ENCODE assay signal across 8 mouse cellular contexts in the genomic region with DNA sequence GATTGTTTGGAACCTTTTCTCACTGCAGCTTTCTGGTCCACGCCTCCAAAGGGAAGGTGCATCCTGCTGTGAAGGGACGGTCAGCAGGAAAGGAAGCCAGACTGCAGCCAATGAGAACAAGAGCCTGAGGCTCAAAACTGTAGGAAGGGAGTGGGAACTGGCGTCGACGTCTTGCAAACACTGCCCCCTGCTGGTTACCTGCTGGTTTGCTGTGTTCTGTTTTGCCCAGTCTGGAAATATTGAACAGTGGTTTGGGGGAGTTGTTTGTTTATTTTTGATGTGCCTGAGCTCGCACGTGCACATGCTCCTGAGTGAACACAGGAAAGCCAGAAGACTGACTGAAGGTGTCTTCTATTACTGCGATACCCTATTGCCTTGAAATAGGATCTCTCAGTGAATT. TPM values are rescaled to one million over a fixed set of nuclear protein-coding genes. Genes with fewer than 3 reads are reported as not detected.
DNase-seq lines count a peak whose midpoint lies in the region; ATAC-seq lines count a peak whose summit lies in the region.
"Had no signal": no experiment of that assay in that cellular context is flagged by ENCODE, and none has a peak within 500 bp of the region (broad histone marks: within the 10 kb centered on the region; RNA-seq: fewer than 3 reads in every experiment).

No protein-coding gene starts in this region.

- ATAC-seq in intestine, embryonic 16.5 days: 0 out of 2 replicates have a peak, but pooled peaks have one; percentile 50
- ATAC-seq in midbrain, embryonic 14.5 days (ENCODE audit: low FRiP score, low TSS enrichment): peak; percentile 57; the same call in 1 of the 2 replicates

- 7% methylated on average over 8 of the region's 8 CpGs for WGBS in intestine, embryonic 16.5 days
- WGBS in midbrain, embryonic 14.5 days: 9% methylated on average over 8 of the region's 8 CpGs

- intact Hi-C loops in left cerebral cortex, postnatal 25 days (cut with DNase I): loop anchor here (1.0 to 10.0 kb wide), 3 partner anchors 128 to 227 kb away; no protein-coding TSS in a partner anchor

- no peaks in the 10 kb centered on the region for H3K36me3 ChIP-seq in intestine, embryonic 16.5 days (ENCODE audit: control insufficient read depth, insufficient read depth, low read length)
- H3K36me3 ChIP-seq in midbrain, embryonic 14.5 days (ENCODE audit: control insufficient read depth, insufficient read depth, low read length): no peaks in the 10 kb centered on the region

- H3K27ac ChIP-seq in intestine, embryonic 16.5 days (ENCODE audit: low read length): no peak overlapping the region
- H3K27ac ChIP-seq in midbrain, embryonic 14.5 days (replicated peaks; ENCODE audit: low read depth, low read length): no peak overlapping the region

- no peaks in the 10 kb centered on the region for H3K27me3 ChIP-seq in intestine, embryonic 16.5 days (replicated peaks; ENCODE audit: control insufficient read depth, insufficient read depth, low read length)
- no peaks in the 10 kb centered on the region for H3K27me3 ChIP-seq in midbrain, embryonic 14.5 days (ENCODE audit: control insufficient read depth, insufficient read depth, low read length)

- peak; percentile 91 for DNase-seq in R1 (ENCODE audit: low read depth, low spot score)
- peak; percentile 59 for DNase-seq in cerebellum, adult 9-11 months
- DNase-seq in frontal cortex, postnatal 36 days (ENCODE audit: low spot score in 2 of 2): peak; percentile 76 to 80
- DNase-seq in left cerebral cortex, postnatal 25 days (ENCODE audit: low spot score in 2 of 2): peak; percentile 78 to 82
- DNase-seq in midbrain, embryonic 14.5 days: peak; percentile 89
- peak; percentile 68 to 86 for DNase-seq in spleen, adult 18-20 months

- no peak overlapping the region for H3K9ac ChIP-seq in intestine, embryonic 16.5 days (ENCODE audit: low read depth, low read length)
- no peak overlapping the region for H3K9ac ChIP-seq in midbrain, embryonic 14.5 days (replicated peaks; ENCODE audit: low read length)

- no peaks in the 10 kb centered on the region for H3K9me3 ChIP-seq in intestine, embryonic 16.5 days (ENCODE audit: control insufficient read depth, low read length)
- no peaks in the 10 kb centered on the region for H3K9me3 ChIP-seq in midbrain, embryonic 14.5 days (ENCODE audit: control insufficient read depth, low read length)

- no peak overlapping the region for H3K4me2 ChIP-seq in intestine, embryonic 16.5 days (ENCODE audit: low read depth, low read length)
- no peak overlapping the region for H3K4me2 ChIP-seq in midbrain, embryonic 14.5 days (ENCODE audit: low read length)

- H3K4me1 ChIP-seq in intestine, embryonic 16.5 days (ENCODE audit: control insufficient read depth, insufficient read depth, low read length): peaks cover 8% of the 10 kb centered on the region; the same call in 1 of the 2 replicates
- H3K4me1 ChIP-seq in midbrain, embryonic 14.5 days (ENCODE audit: control insufficient read depth, insufficient read depth, low read length): no peaks in the 10 kb centered on the region

- H3K4me3 ChIP-seq in intestine, embryonic 16.5 days (ENCODE audit: low read length): no peak overlapping the region
- no peak overlapping the region for H3K4me3 ChIP-seq in midbrain, embryonic 14.5 days (replicated peaks; ENCODE audit: low read depth, low read length)
- H3K4me3 ChIP-seq: myocyte had no signal

RNA-seq across cellular contexts. Expression of gene Gimap3, which starts 1.4 kb away (rescaled TPM):
- 0.37 and 0.43 TPM in 2 replicates for polyA plus RNA-seq in intestine, embryonic 16.5 days (2015; fragmentation: Nextera tagmentation; extraction: Ambion mirVana)
- total RNA-seq in left cerebral cortex, postnatal 25 days (2021): not detected
- polyA plus RNA-seq in midbrain, embryonic 14.5 days (2014; fragmentation: Nextera tagmentation; extraction: Ambion mirVana): not detected in 2 replicates
- polyA plus RNA-seq: myocyte had no signal

RNA-seq across cellular contexts. Expression of gene Gimap5, which starts 26.0 kb away (rescaled TPM):
- 9.7 and 13.8 TPM in 2 replicates for polyA plus RNA-seq in intestine, embryonic 16.5 days (2015; fragmentation: Nextera tagmentation; extraction: Ambion mirVana)
- total RNA-seq in left cerebral cortex, postnatal 25 days (2021): 1 to 10 TPM; 1.1 to 2.0 TPM
- polyA plus RNA-seq in midbrain, embryonic 14.5 days (2014; fragmentation: Nextera tagmentation; extraction: Ambion mirVana): 0.71 and 0.78 TPM in 2 replicates
- polyA plus RNA-seq: myocyte had no signal

RNA-seq across cellular contexts. Expression of gene Gimap1, which starts 33.2 kb away (rescaled TPM):
- polyA plus RNA-seq in intestine, embryonic 16.5 days (2015; fragmentation: Nextera tagmentation; extraction: Ambion mirVana): 36.2 and 39.1 TPM in 2 replicates
- total RNA-seq in left cerebral cortex, postnatal 25 days (2021): 1 to 10 TPM; 2.0 to 2.8 TPM
- polyA plus RNA-seq in midbrain, embryonic 14.5 days (2014; fragmentation: Nextera tagmentation; extraction: Ambion mirVana): 2.8 and 5.2 TPM in 2 replicates
- polyA plus RNA-seq: myocyte had no signal

RNA-seq across cellular contexts. Expression of gene Gimap7, which starts 53.6 kb away (rescaled TPM):
- polyA plus RNA-seq in intestine, embryonic 16.5 days (2015; fragmentation: Nextera tagmentation; extraction: Ambion mirVana): 0.28 and 0.34 TPM in 2 replicates
- total RNA-seq in left cerebral cortex, postnatal 25 days (2021): not detected
- polyA plus RNA-seq in midbrain, embryonic 14.5 days (2014; fragmentation: Nextera tagmentation; extraction: Ambion mirVana): not detected in 2 replicates
- polyA plus RNA-seq: myocyte had no signal

RNA-seq across cellular contexts. Expression of gene Gm28053, which starts 53.6 kb away (rescaled TPM):
- 3.2 and 9.2 TPM in 2 replicates for polyA plus RNA-seq in intestine, embryonic 16.5 days (2015; fragmentation: Nextera tagmentation; extraction: Ambion mirVana)
- 1 to 10 TPM; 1.7 to 2.3 TPM for total RNA-seq in left cerebral cortex, postnatal 25 days (2021)
- polyA plus RNA-seq in midbrain, embryonic 14.5 days (2014; fragmentation: Nextera tagmentation; extraction: Ambion mirVana): 1.00 TPM in 1 of 2 replicates, not detected in the other
- polyA plus RNA-seq: myocyte had no signal
